Mouse (Mus musculus) left cerebral cortex, adult 2 months (tissue): ENCODE measurements around the gene Phf24. TPM values are rescaled to one million over a fixed set of nuclear protein-coding genes. Genes with fewer than 3 reads are reported as not detected.

Experiments
- DNase-seq, 2 experiments: peaks; one replicate each; pipeline ENCODE4 v3.0.0; 2021 to 2022; ENCODE audit warnings: low spot score in 2 of 2, mixed read lengths in 1 of 2; ENCODE audit errors: extremely low spot score in 1 of 2
- H3K27ac ChIP-seq: fragments of 200-600 bp; 2 replicates; pipeline ENCODE4 v1.8.1; 2022
- H3K4me3 ChIP-seq: fragments of 200-600 bp; 2 replicates; pipeline ENCODE4 v1.8.1; 2022
- CTCF ChIP-seq: fragments of 200-600 bp; IDR thresholded peaks from 2 replicates; pipeline ENCODE4 v1.8.1; 2022; ENCODE audit warnings: antibody characterized with exemption, mild to moderate bottlenecking, moderate library complexity
- intact Hi-C: fragments of 180-260 bp; cut with DNase I; formaldehyde crosslinking; loops from one replicate; pipeline ENCODE4 v1.15.1; 2025
- total RNA-seq, 2 experiments: library from RNA; stranded (reverse); gene quantifications; 2 replicates each; pipeline ENCODE4 v1.2.3; 2021

Phf24 gene
- total RNA-seq, 2 experiments from 2014 or later = 359 to 380 TPM

DNA sequence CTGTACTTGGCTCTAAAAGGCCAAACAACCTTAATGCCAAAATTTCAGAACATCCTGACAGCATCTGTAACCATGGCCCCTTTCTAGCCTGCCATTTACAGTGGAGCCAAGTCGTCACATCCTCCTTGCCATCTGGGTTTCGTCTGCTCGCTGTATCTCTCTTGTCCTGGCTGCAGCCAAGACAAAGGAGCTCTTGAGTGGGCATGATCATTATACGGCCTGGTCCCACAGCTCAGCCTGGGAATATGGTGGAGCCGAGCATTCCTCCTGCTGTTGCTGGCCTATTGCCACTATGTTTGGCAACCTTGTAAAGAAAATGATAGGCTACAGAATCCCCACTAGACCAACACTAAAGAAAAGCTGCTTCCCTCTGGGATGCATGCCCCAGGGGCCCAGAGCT lies 26.9 kb downstream of the Phf24 start:
- intact Hi-C loops = no loop called here
- no peak for TF ChIP-seq CTCF
- Histone ChIP-seq H3K27ac (peak overlapping the region; percentile 77), H3K4me3 (no peak overlapping the region)
- DNase-seq = peak in 1 of 2 experiments; percentile 12

DNA sequence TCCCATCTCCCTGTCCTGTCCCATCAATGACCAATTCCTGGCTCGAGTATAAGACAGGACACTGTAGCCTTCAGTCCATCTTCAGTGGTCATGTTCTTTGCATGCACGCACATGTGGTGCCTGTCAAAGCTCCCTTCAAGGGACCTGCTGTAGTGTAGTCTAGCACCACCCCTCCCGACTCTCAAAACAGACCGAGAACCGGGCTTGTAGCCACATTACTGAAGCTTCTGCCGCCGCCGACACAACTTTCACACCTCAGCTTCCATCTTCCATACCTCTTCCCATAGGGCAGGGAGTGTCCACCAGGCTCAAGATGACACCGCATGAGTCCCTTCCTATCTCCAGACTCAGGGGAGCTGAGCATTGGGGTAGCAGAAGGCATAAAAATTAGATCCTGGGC lies 27.7 kb downstream of the Phf24 start:
- peak in 1 of 2 experiments; percentile 30 for DNase-seq
- no peak for TF ChIP-seq CTCF
- Histone ChIP-seq H3K27ac (peak overlapping the region; percentile 77), H3K4me3 (no peak overlapping the region)
- intact Hi-C loops = no loop called here

DNA sequence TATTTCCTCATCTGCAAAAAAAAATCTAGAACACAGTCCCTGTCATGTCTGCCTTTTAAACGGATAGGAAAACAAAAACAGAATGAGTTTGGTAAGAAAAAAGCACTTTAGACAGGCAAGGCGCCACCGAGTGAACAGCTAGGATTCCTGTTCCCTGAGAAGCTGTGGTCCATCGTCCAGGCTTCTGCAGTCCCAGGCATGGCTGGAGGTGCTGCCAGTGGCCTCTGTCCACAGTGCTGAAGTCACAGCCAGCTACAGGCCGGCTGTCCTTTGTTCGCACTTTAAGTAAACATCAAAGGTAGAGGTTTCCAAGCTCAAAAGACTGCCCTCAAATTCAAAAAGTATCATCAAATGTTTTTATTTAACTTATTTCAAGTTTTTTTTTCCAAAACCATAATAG lies 28.6 kb downstream of the Phf24 start:
- TF ChIP-seq CTCF = no peak
- H3K27ac ChIP-seq = peak overlapping the region; percentile 77
- no peak overlapping the region for H3K4me3 ChIP-seq
- intact Hi-C loops = no loop called here
- peak in 1 of 2 experiments; percentile 31 for DNase-seq

DNA sequence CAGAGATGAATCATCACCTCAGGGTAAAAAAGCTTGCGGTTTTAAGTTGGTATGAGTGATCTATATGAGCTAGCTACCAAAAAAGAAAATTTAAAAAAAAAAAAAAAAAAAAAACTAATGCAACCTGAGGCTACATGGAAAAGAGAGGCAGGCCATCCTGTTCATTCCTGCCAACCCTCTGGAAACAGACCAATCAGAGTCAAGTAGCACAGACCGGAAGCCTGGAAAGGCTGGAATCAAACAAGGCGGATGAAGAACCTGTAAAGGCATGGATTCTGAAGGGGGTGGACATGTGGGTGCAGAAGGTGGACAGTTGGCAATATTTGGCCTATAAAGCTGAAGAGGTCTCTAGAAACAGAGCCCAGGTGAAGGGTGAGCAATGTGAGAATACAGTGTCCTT lies 29.0 kb downstream of the Phf24 start:
- intact Hi-C loops = no loop called here
- Histone ChIP-seq H3K4me3 (no peak overlapping the region), H3K27ac (peak overlapping the region; percentile 98)
- TF ChIP-seq CTCF = no peak
- DNase-seq = peak in 1 of 2 experiments; percentile 42

DNA sequence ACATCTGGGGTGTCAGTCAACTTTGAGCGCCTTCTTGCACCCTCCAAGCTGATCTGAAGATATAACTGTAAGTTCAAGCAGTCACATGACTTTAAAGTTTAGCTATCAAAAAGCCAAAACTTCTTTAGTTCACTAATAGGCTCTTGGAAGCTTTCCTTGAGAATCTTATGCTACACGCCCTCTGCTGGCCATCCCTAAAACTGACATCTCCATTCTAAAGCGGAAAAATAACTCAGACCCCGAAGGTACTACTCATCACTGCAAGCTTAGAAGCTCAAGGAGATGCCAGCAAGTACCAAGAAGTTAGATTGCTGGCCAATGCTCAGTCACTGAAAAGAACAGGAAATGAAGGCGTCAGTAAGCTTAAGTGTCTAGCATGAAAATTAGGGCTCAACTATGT lies 29.5 kb downstream of the Phf24 start:
- intact Hi-C loops = loop anchor here (1.0 kb wide), 1 partner anchor 60 kb away; no protein-coding TSS in a partner anchor
- TF ChIP-seq CTCF = peak; percentile 88
- Histone ChIP-seq H3K4me3 (no peak overlapping the region), H3K27ac (peak overlapping the region; percentile 98)
- peak; percentile 65 to 73 for DNase-seq

DNA sequence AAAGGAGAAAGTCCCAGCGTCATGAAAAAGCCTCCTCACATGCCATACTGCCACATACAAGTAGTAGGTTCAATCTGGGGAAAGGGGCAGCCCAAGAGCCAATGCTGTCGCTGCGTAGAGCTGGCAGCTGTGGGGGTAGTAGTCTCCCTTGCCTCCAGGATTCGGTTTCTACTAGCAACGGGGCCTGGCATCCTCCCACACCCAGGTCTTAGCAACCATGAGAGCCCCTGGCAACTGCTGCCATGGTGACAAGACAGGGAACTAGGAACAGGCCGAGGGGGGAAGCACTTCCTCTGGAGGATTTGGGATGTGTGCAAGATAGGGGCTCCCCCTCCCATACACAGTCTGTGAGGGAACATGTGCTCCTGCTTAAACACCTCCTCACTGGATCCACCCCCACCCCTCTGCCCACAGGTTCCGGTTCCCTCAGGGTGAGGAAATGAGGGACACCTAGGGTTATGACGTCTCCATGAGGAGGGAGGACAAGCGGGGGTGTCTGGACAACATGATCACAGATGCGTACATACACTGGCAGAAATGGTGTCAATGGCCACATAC lies 30.4 kb downstream of the Phf24 start:
- H3K4me3 ChIP-seq = no peak overlapping the region
- no peak for TF ChIP-seq CTCF

DNA sequence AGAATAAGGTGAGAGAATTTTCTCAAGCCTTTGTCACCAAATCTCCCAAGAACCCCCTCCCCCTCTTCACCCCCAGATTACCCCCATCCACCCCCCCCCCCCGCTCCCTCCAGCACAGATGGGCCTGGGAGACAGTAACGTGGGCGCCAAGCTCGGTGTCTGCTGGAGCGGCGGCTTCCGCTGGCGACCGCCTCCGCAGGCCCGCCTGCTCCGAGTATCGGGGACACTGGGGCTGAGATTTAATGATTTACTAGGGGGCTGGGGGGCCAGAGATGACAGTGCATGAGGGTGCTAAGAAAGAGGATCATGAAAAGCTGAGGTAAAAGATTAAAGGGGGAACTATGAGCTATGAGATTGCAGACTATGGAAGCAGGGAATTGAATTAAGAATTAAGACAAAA lies 32.1 kb downstream of the Phf24 start:
- intact Hi-C loops = no loop called here

More for the DNA sequence above, 30.4 kb downstream of the Phf24 start:
- peak; percentile 87 to 88 for DNase-seq
- H3K27ac ChIP-seq = peak overlapping the region; percentile 98
- intact Hi-C loops = loop anchor here (1.0 kb wide), 1 partner anchor 61 kb away; no protein-coding TSS in a partner anchor

DNA sequence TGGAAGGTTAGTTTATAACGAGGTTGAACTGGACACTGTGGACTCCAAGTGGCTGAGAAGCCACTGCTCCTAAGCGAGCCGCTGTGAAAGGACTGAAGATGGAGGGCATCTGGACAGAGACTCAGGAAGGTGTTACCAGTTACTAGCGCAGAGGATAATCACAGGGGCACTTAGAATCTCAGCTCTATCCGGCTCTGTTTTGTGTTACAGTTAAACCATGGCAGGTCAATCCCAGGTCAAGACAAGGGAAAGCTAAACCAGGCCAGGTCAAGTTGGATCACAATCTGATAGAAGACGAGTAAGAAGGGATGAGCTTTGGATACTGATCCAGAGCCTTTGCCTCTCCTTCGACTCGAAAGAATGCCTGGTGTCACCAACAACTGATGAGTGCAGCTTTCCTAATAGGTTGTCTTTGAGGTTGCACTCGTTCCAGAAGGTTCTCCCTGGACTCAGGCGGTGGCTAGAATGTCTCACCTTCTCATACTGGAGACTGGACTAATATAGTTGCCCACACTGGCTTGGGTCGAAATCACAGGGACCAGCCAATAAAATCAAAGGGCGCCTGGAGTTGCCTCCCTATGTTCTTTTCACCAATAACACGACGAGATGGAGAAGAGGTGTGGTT lies 32.7 kb downstream of the Phf24 start:
- intact Hi-C loops = no loop called here
- TF ChIP-seq CTCF = no peak
- no peak for DNase-seq

More for the DNA sequence above, 32.1 kb downstream of the Phf24 start:
- Histone ChIP-seq H3K4me3 (peak overlapping the region; percentile 64; the same call in 1 of the 2 replicates), H3K27ac (peak overlapping the region; percentile 98)
- TF ChIP-seq CTCF = no peak
- peak; percentile 54 to 71 for DNase-seq

DNA sequence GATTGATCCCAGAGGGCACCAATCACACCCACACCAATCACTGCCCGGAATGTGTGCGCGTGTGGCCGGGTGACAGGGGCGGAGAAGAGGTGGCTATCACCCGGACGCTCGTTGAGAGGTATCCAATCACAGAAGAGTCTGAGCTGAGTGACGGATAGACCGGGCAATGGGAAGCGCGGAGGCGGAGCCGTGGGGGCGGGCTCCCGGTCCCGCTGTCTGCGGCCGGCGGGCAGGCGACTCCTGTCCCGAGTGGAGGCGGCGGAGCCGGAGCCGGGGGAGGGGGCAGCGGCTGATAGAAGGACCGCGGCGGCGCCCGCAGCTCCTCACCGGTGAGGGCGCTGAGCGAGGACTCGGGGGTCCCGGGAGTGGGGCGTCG lies 33.2 kb downstream of the Phf24 start, which contains the start of gene Dnajb5:
Dnajb5 (plus strand) TSS at position 139 of the 376 bp plus-strand sequence.
- Histone ChIP-seq H3K27ac (peak within 1 kb of the TSS; percentile 98), H3K4me3 (peak within 1 kb of the TSS; percentile 64)
- no peak for TF ChIP-seq CTCF
- peak; percentile 99 for DNase-seq
- intact Hi-C loops = loop anchor here (1.0 kb wide), 1 partner anchor 32 kb away; no protein-coding TSS in a partner anchor

More for the DNA sequence above, 32.7 kb downstream of the Phf24 start:
- Histone ChIP-seq H3K27ac (peak overlapping the region; percentile 98), H3K4me3 (peak overlapping the region; percentile 64)

DNA sequence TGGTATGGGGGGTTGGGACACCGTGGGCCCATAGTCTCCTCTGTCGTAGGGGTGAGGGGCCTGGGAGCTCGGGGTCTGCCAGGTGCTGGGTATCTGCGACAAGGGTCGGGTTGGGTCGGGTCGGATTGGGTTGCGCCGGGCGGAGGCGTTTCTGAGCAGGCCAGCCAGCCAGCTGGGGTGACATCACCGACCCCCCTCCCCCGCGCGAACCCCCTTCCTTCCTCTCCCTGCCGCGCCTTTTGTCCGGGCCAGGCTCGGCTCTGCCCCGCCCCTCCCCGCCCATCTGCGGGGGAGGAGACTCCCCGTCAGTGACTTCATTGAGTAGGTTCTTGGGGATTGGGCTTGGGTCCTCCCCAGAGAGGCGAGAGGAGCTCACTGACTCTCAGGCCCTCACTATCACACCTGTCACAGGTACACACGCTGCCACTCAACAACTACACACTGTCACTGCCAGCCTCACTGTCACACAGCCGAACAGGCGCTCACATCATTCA lies 33.7 kb downstream of the Phf24 start:
- intact Hi-C loops = loop anchor here (1.0 kb wide), 1 partner anchor 33 kb away; no protein-coding TSS in a partner anchor

DNA sequence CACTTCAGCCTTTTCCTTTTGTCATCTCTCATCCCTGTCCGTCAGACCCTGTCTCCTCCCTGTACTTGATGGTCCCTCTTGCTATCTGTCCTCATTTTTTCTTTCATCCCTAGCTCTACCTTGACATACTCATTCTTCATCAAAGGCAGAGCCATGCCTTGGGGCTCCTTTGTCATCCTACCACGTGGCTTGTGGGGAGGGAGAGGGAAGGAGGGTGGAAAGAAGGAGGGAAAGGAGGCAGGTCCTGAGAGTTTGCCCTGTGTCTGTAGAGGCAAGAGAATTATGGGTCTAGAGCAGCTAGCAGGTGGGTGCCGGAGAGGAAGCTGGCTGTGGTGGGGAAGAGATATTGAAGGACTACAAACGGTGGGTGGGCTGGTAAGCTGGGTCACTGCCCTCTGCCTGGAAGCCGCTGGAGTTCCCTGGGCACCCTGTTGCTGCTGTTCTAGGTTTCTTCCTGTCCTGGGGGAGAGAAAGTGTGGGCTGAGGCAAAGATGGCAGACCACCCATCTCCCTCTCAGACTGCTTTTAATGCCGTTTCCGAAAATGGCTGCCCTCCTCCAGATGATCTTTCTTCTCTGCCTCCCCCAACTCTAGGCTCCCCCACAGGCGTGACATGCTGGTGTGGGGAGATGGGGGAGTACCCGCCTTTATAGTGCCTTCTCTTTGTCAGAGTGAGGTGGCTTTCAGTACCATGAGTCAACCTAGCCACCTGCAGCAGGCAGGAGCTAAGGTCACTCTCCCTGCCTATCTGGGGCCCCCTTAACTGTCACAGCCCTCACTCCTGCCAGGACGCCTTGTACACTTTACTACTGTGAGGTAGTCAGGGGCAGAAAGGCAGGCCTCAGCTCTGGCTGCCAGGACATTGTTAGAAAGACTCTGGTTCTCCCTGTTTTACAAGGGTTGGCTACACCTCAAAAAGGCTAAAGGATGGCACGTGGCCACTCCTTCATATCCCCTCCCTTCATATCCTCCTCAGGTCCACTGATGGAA lies 35.0 kb downstream of the Phf24 start:
- DNase-seq = no peak
- TF ChIP-seq CTCF = no peak
- peak overlapping the region; percentile 64 for H3K4me3 ChIP-seq
- peak overlapping the region; percentile 98 for H3K27ac ChIP-seq
- intact Hi-C loops = no loop called here

More for the DNA sequence above, 33.7 kb downstream of the Phf24 start:
- peak overlapping the region; percentile 98 for H3K27ac ChIP-seq
- TF ChIP-seq CTCF = no peak
- peak; percentile 89 to 90 for DNase-seq
- peak overlapping the region; percentile 64 for H3K4me3 ChIP-seq
